Mouse (Mus musculus) midbrain, postnatal 0 days (tissue): ENCODE results near the gene Tspan11. TPM values are rescaled to one million over a fixed set of nuclear protein-coding genes. Genes with fewer than 3 reads are reported as not detected.

Experiments used
- ATAC-seq: fragments of 200-750 bp; cut with Nextera tagmentation; 2 replicates; pipeline ENCODE4 v1.8.0; 2017; ENCODE audit warnings: moderate number of reproducible peaks, mild to moderate bottlenecking, moderate TSS enrichment, moderate library complexity; ENCODE audit not compliant: low FRiP score
- DNase-seq: peaks from one replicate; pipeline ENCODE4 v3.0.0-alpha.2; 2015; ENCODE audit warnings: low spot score
- H3K27ac ChIP-seq: fragments of 300-500 bp; sonication (generic); 2 replicates; pipeline ENCODE4 v1.5.1; 2014; ENCODE audit warnings: low read depth, mild to moderate bottlenecking, low read length, mixed read lengths
- H3K27me3 ChIP-seq: fragments of 300-500 bp; sonication (generic); 2 replicates; pipeline ENCODE4 v1.6.1; 2014; ENCODE audit warnings: low read length, control low read depth, mixed read lengths; ENCODE audit not compliant: insufficient read depth
- H3K36me3 ChIP-seq: fragments of 300-500 bp; sonication (generic); 2 replicates; pipeline ENCODE4 v1.6.1; 2014; ENCODE audit warnings: low read length, control low read depth, mixed read lengths; ENCODE audit not compliant: insufficient read depth
- H3K4me1 ChIP-seq: fragments of 300-500 bp; sonication (generic); 2 replicates; pipeline ENCODE4 v1.6.1; 2014; ENCODE audit warnings: mild to moderate bottlenecking, control low read depth, antibody characterized with exemption, low read length, mixed read lengths; ENCODE audit not compliant: insufficient read depth
- H3K4me2 ChIP-seq: fragments of 300-500 bp; sonication (generic); 2 replicates; pipeline ENCODE4 v1.6.1; 2014; ENCODE audit warnings: low read depth, mild to moderate bottlenecking, low read length, mixed read lengths; ENCODE audit not compliant: poor library complexity, severe bottlenecking
- H3K4me3 ChIP-seq: fragments of 300-500 bp; sonication (generic); 2 replicates; pipeline ENCODE4 v1.5.1; 2014; ENCODE audit warnings: low read depth, mild to moderate bottlenecking, low read length, moderate library complexity
- H3K9ac ChIP-seq: fragments of 300-500 bp; sonication (generic); replicated peaks from 2 replicates; pipeline ENCODE4 v1.6.1; 2014; ENCODE audit warnings: mild to moderate bottlenecking, low read length, moderate library complexity, mixed read lengths; ENCODE audit not compliant: poor library complexity, severe bottlenecking
- H3K9me3 ChIP-seq: fragments of 300-500 bp; sonication (generic); 2 replicates; pipeline ENCODE4 v1.6.1; 2016; ENCODE audit warnings: low read length, control low read depth
- CTCF ChIP-seq: IDR thresholded peaks from 2 replicates; pipeline ENCODE4 v1.5.1; 2016; ENCODE audit warnings: antibody characterized with exemption, mild to moderate bottlenecking
- WGBS: fragments of 180-500 bp; shearing (Covaris S2); extraction: QIAGEN DNeasy Blood & Tissue Kit; methylation state at CpG from one replicate; pipeline ENCODE4 v1.1.7; 2014; 5-methylcytosine and 5-hydroxymethylcytosine counted together
- polyA plus RNA-seq: library from polyadenylated mRNA; unstranded; fragments of >200 nt; fragmentation: Nextera tagmentation; extraction: Ambion mirVana; gene quantifications from 2 replicates; pipeline ENCODE4 v1.2.1, GENCODE M21; 2015
- total RNA-seq: library from RNA; depleted of rRNA; stranded (reverse); fragments of >200 nt; gene quantifications from 2 replicates; pipeline ENCODE4 v1.2.3, GENCODE M21; 2014

Tspan11 gene
- total and polyA plus RNA-seq, 2 experiments from 2014 or later: 3.0 to 5.0 TPM

DNA sequence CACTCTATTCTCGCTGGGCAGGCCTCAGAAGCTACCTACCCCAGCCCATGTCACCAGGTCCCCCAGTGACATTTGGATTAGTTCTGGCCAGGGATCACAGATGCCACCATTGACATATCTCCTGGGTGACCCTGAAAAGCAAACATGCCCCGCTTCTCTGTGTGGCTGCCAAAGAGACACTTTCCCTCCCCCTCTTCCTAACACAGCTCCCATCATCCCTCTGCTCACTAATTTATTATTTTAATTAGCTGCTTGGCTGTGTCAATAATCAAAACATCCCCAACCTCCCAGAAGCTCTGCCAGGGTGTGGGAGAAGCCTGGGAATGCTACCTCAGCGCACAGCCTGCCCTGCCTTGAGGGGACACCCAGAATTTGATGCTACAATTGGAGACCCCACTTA lies 29.6 kb downstream of the Tspan11 start:
- Histone ChIP-seq H3K4me1 (no peaks in the 10 kb centered on the region), H3K27me3 (no peaks in the 10 kb centered on the region), H3K36me3 (no peaks in the 10 kb centered on the region), H3K9ac (no peak overlapping the region), H3K4me3 (no peak overlapping the region), H3K4me2 (no peak overlapping the region), H3K9me3 (no peaks in the 10 kb centered on the region), H3K27ac (no peak overlapping the region)
- 58% methylated on average over 3 of the region's 3 CpGs for WGBS
- DNase-seq (no peak), ATAC-seq (no peak)
- TF ChIP-seq CTCF: no peak

GRCm38 (mm10) chr6:127917712-127918111 lies 30.3 kb downstream of the Tspan11 start:
- Histone ChIP-seq H3K27me3 (no peaks in the 10 kb centered on the region), H3K4me1 (no peaks in the 10 kb centered on the region), H3K4me3 (no peak overlapping the region), H3K27ac (no peak overlapping the region), H3K9ac (no peak overlapping the region), H3K4me2 (no peak overlapping the region), H3K9me3 (no peaks in the 10 kb centered on the region), H3K36me3 (no peaks in the 10 kb centered on the region)
- 79% methylated on average over 4 of the region's 4 CpGs for WGBS
- peak; percentile 46 for TF ChIP-seq CTCF
- peak; percentile 40 for DNase-seq
- no peak for ATAC-seq

- 87% methylated on average over 6 of the region's 6 CpGs for WGBS
- Histone ChIP-seq H3K27ac (no peak overlapping the region), H3K36me3 (no peaks in the 10 kb centered on the region), H3K4me2 (no peak overlapping the region), H3K9ac (no peak overlapping the region), H3K4me3 (no peak overlapping the region), H3K4me1 (no peaks in the 10 kb centered on the region), H3K9me3 (no peaks in the 10 kb centered on the region), H3K27me3 (no peaks in the 10 kb centered on the region)
- TF ChIP-seq CTCF: no peak
- DNase-seq (no peak), ATAC-seq (no peak)
These were observed 32.1 kb downstream of the Tspan11 start for GRCm38 (mm10) chr6:127919491-127919890.

GRCm38 (mm10) chr6:127920652-127921051 lies 33.3 kb downstream of the Tspan11 start:
- Histone ChIP-seq H3K4me3 (no peak overlapping the region), H3K9me3 (no peaks in the 10 kb centered on the region), H3K27me3 (no peaks in the 10 kb centered on the region), H3K27ac (no peak overlapping the region), H3K9ac (no peak overlapping the region), H3K4me2 (no peak overlapping the region), H3K36me3 (no peaks in the 10 kb centered on the region), H3K4me1 (no peaks in the 10 kb centered on the region)
- TF ChIP-seq CTCF: peak; percentile 87
- DNase-seq (peak; percentile 87), ATAC-seq (no peak)
- 8% methylated on average over 8 of the region's 8 CpGs for WGBS

- ATAC-seq (no peak), DNase-seq (no peak)
- TF ChIP-seq CTCF: no peak
- H3K4me3 ChIP-seq: no peak overlapping the region
- no peaks in the 10 kb centered on the region for H3K27me3 ChIP-seq
- H3K4me2 ChIP-seq: no peak overlapping the region
- 49% methylated on average over 9 of the region's 9 CpGs for WGBS
- H3K9ac ChIP-seq: no peak overlapping the region
- no peaks in the 10 kb centered on the region for H3K9me3 ChIP-seq
- H3K27ac ChIP-seq: no peak overlapping the region
- no peaks in the 10 kb centered on the region for H3K36me3 ChIP-seq
- no peaks in the 10 kb centered on the region for H3K4me1 ChIP-seq
These were observed 34.6 kb downstream of the Tspan11 start for GRCm38 (mm10) chr6:127921996-127922395.

GRCm38 (mm10) chr6:127923296-127923695 lies 35.9 kb downstream of the Tspan11 start:
- WGBS: 89% methylated on average over 9 of the region's 9 CpGs
- DNase-seq: peak; percentile 42
- ATAC-seq: no peak

More at GRCm38 (mm10) chr6:127923296-127923695, 35.9 kb downstream of the Tspan11 start:
- Histone ChIP-seq H3K4me2 (no peak overlapping the region), H3K4me1 (no peaks in the 10 kb centered on the region), H3K27ac (no peak overlapping the region), H3K9ac (no peak overlapping the region), H3K9me3 (no peaks in the 10 kb centered on the region), H3K36me3 (no peaks in the 10 kb centered on the region), H3K27me3 (no peaks in the 10 kb centered on the region), H3K4me3 (no peak overlapping the region)
- TF ChIP-seq CTCF: no peak
